Mouse (Mus musculus): ENCODE results near the gene Il17rd. TPM values are rescaled to one million over a fixed set of nuclear protein-coding genes. Genes with fewer than 3 reads are reported as not detected.

Gene Il17rd
- 2.0 and 2.1 TPM in 2 replicates for polyA plus RNA-seq (2015; fragmentation: Nextera tagmentation; extraction: Ambion mirVana)

DNA sequence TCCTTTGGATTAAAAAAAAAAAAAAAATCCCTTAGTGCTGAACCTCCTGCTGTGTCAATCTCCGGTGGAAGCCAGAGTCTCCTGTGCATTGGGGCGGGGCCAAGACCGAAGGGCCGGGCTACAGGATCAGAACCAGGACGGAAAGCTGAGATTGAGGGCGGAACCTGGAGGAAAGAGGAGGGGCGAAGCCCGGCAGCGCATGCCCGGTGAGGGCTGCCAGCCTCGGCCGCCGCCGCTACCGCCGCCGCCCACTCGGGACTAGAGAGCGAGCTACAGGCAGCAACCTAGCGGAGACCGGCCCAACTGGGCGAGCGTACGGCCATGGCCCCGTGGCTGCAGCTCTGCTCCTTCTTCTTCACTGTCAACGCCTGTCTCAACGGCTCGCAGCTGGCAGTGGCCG is at the start of gene Il17rd:
Gene Il17rd, plus strand, starts transcription at position 159 of the 400 bp plus-strand sequence.
- H3K4me1 ChIP-seq (replicated peaks) = peaks cover 31% of the 10 kb centered on the region
- H3K27ac ChIP-seq (replicated peaks) = no peak within 1 kb of the TSS; the same call in 1 of the 2 replicates
- peaks cover 25% of the 10 kb centered on the region for H3K27me3 ChIP-seq
- H3K4me3 ChIP-seq = peak within 1 kb of the TSS; percentile 67
- under 1% methylated on average over 29 of the region's 29 CpGs for WGBS
- H3K9ac ChIP-seq = peak within 1 kb of the TSS; percentile 76
- peak; percentile 91 for ATAC-seq (ENCODE audit: low read depth)
- peak within 1 kb of the TSS; percentile 97 for H3K4me2 ChIP-seq
- no peaks in the 10 kb centered on the region for H3K36me3 ChIP-seq
- H3K9me3 ChIP-seq = no peaks in the 10 kb centered on the region

DNA sequence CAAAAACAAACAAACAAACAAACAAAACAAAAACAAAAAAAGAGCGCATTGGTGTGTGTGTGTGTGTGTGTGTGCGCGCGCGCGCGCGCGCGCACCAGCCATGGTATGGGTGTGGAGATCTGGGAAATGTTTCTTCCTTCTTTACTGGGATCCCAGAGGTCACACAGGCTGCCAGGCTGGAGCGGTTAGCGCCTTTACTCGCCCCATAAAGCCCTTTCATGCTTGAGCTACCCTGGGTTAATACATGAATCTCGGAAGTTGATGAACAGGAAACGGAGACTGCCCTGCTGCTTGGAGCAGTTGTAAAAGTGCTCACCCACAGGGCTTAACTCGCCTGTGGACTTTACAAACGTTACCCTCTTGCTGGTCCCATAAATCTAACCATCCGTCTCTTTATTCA is 47.1 kb upstream of the Il17rd start:
- no peak for ATAC-seq (ENCODE audit: low read depth)
- Histone ChIP-seq H3K4me2 (no peak overlapping the region; the same call in 1 of the 2 replicates), H3K36me3 (no peaks in the 10 kb centered on the region), H3K9ac (no peak overlapping the region), H3K27ac (replicated peaks) (no peak overlapping the region), H3K4me3 (no peak overlapping the region), H3K4me1 (replicated peaks) (peaks cover 8% of the 10 kb centered on the region), H3K27me3 (no peaks in the 10 kb centered on the region), H3K9me3 (no peaks in the 10 kb centered on the region)
- 45% methylated on average over 18 of the region's 18 CpGs for WGBS

DNA sequence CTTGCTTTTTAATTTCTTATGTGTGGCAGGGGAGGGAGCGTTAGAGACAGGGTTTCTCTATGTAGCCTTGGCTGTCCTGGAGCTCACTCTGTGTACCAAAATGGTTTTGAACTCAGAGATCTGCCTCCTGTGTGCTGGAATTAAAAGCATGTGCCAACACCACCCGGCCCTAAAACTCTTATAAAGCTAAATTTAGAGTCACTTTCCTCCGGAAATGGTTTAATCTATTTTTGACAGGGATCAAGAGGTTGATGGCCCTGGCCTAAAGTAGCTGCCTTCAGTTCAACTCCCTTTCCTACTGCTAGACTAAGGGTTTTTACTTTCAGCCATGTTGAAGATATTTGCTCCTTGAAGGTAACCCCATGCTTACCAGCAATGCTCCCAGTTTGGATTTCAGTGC is 45.3 kb upstream of the Il17rd start:
- 85% methylated on average over 3 of the region's 3 CpGs for WGBS
- H3K27me3 ChIP-seq = no peaks in the 10 kb centered on the region

DNA sequence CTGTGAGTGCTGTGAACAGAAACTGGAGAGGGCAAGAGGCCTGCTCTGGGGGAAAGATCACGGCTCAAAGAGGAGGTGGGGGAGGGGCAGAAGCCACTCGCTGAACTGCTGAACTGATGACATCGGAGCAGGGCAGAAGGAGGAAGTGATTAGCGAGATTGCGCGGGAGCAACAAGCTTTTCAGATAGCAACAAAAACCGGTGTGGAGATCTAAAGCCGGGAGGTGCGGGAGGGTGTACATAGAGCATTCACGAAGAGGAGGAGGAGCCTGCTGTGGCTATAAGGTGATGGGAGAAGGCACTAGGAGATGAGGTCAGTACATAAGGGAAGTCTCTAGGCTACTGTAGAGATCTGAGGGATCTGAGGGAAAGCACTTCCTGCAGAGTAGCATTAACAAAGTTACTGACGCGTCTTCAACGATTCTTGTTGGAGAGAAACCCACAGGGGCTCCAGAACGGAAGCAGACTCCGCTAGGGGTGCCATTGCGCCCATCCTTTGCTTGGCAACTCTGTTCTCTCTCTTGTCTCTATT is 44.5 kb upstream of the Il17rd start, which contains the start of gene Hesx1:
Gene Hesx1, plus strand, starts transcription at position 206 of the 531 bp plus-strand sequence.
- H3K27me3 ChIP-seq = no peaks in the 10 kb centered on the region
- H3K27ac ChIP-seq (replicated peaks) = no peak within 1 kb of the TSS
- H3K9ac ChIP-seq = peak within 1 kb of the TSS; percentile 44; the same call in 1 of the 2 replicates
- WGBS = 9% methylated on average over 16 of the region's 16 CpGs
- peaks cover 8% of the 10 kb centered on the region for H3K4me1 ChIP-seq (replicated peaks)
- ATAC-seq (ENCODE audit: low read depth) = peak; percentile 56; the same call in 1 of the 2 replicates
- no peaks in the 10 kb centered on the region for H3K9me3 ChIP-seq
- peak within 1 kb of the TSS; percentile 33 for H3K4me3 ChIP-seq
- peak within 1 kb of the TSS; percentile 56 for H3K4me2 ChIP-seq
- no peaks in the 10 kb centered on the region for H3K36me3 ChIP-seq

More for the DNA sequence above, 45.3 kb upstream of the Il17rd start:
- Histone ChIP-seq H3K9ac (no peak overlapping the region), H3K4me1 (replicated peaks) (peaks cover 8% of the 10 kb centered on the region), H3K27ac (replicated peaks) (no peak overlapping the region), H3K9me3 (no peaks in the 10 kb centered on the region), H3K4me2 (no peak overlapping the region), H3K36me3 (no peaks in the 10 kb centered on the region), H3K4me3 (no peak overlapping the region)
- ATAC-seq (ENCODE audit: low read depth) = no peak

DNA sequence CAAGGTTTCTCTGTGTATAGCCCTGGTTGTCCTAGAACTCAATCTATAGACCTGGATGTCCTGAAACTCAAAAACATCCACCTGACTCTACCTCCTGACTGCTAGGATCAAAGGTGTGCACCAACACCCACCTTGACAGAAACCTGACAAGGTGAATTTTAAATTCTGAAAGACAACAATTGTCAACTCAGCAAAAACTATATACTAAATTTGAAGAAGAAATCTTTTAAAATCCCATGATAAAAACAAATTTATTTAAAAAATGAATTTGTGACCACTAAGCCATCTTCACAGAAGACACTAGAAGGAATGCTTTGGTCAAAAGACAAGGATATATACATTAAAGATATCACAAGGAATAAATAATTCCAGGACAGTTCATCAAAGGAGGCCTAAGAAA is 42.5 kb upstream of the Il17rd start:
- no peak overlapping the region for H3K9ac ChIP-seq
- peaks cover 10% of the 10 kb centered on the region for H3K27me3 ChIP-seq
- no peak overlapping the region for H3K27ac ChIP-seq (replicated peaks)
- no peaks in the 10 kb centered on the region for H3K36me3 ChIP-seq
- no peak for ATAC-seq (ENCODE audit: low read depth)
- no peaks in the 10 kb centered on the region for H3K9me3 ChIP-seq
- peaks cover 8% of the 10 kb centered on the region for H3K4me1 ChIP-seq (replicated peaks)
- H3K4me2 ChIP-seq = no peak overlapping the region
- no peak overlapping the region for H3K4me3 ChIP-seq

DNA sequence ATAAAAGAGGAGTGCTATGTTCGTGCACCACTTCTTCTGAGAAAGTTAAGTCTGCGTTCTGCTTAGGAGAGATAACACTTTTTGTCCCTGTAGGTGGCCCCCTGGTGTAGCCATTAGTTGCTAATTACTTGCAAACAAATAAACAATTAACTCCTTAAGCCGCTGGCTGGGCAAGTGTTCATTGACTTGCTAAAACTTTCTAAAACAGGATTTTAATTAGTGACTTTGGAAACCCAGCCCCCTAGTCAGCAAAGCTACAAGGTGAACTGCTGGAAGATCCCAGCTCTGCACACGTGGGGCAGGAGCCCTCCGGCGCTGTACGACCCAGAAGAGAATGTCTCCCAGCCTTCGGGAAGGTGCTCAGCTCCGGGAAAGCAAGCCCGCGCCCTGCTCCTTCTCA is 38.4 kb upstream of the Il17rd start:
- H3K4me3 ChIP-seq = no peak overlapping the region
- H3K27me3 ChIP-seq = peaks cover 14% of the 10 kb centered on the region
- H3K4me1 ChIP-seq (replicated peaks) = no peaks in the 10 kb centered on the region
- H3K9ac ChIP-seq = no peak overlapping the region
- no peak overlapping the region for H3K27ac ChIP-seq (replicated peaks)
- H3K36me3 ChIP-seq = no peaks in the 10 kb centered on the region
- ATAC-seq (ENCODE audit: low read depth) = no peak
- WGBS = 4% methylated on average over 11 of the region's 11 CpGs
- H3K9me3 ChIP-seq = no peaks in the 10 kb centered on the region
- no peak overlapping the region for H3K4me2 ChIP-seq

DNA sequence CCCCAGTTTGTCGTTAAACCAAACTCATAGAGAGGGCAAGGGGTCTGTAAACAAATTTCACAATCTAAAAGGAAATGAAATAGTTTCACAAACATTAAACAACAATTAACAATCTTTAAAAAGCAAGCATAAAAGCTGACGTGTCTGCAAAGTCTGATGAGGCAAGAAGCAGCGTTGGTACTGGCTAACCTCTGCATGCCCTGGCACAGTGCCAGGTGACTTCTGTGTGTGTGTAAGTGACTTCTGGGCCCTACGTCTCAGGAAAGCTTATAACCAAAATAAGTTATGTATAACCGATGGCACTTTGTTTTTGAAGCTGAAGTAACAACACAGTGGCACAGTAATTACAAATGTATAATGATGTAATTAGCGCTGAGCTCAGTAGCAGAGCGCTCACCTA is 33.8 kb upstream of the Il17rd start:
- 78% methylated on average over 7 of the region's 7 CpGs for WGBS

DNA sequence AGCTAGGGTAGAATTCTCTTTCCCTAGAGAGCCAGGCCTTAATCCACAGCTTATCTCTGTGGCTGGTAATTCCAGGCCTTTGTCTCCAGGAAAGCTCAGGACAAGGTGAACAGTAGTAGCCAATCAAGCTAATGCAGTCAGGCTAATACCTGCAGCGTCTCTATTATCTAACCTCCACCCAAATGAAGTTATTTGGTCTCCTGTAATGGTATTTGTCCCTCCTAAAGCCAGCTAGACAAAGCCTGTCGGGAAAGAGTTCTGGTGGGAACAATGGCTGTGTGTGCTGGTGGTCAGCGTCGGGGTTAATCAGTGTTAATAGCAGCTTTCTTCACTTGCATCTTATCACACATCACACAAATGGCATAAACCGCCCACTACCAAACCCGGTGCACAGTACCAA is 32.8 kb upstream of the Il17rd start:
- no peaks in the 10 kb centered on the region for H3K36me3 ChIP-seq
- ATAC-seq (ENCODE audit: low read depth) = no peak
- no peak overlapping the region for H3K4me2 ChIP-seq
- no peak overlapping the region for H3K27ac ChIP-seq (replicated peaks)
- WGBS = 37% methylated on average over 6 of the region's 6 CpGs
- no peaks in the 10 kb centered on the region for H3K4me1 ChIP-seq (replicated peaks)
- H3K4me3 ChIP-seq = no peak overlapping the region
- 0 out of 2 replicates have a peak, but pooled peaks cover 8% of the 10 kb centered on the region for H3K27me3 ChIP-seq
- no peak overlapping the region for H3K9ac ChIP-seq
- H3K9me3 ChIP-seq = no peaks in the 10 kb centered on the region

More for the DNA sequence above, 33.8 kb upstream of the Il17rd start:
- Histone ChIP-seq H3K27ac (replicated peaks) (no peak overlapping the region), H3K9ac (no peak overlapping the region), H3K27me3 (peaks cover 14% of the 10 kb centered on the region), H3K4me1 (replicated peaks) (no peaks in the 10 kb centered on the region), H3K9me3 (no peaks in the 10 kb centered on the region), H3K4me2 (no peak overlapping the region), H3K4me3 (no peak overlapping the region), H3K36me3 (no peaks in the 10 kb centered on the region)
- ATAC-seq (ENCODE audit: low read depth) = no peak

DNA sequence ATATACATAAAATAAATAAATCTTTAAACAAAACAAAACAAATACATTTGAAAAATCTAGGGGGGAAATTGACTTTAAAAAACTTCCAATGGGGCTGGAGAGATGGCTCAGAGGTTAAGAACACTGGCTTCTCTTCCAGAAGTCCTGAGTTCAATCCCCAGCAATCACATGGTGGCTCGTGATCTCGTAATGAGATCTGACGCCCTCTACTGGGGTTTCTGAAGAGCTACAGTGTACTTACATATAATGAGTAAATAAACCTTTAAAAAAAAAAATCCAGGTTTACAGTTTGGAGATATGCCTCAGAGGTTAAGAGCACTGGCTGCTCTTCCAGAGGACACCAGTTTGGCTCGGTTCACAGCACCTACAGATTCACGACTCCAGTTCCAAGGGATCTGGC is 27.2 kb upstream of the Il17rd start:
- no peaks in the 10 kb centered on the region for H3K4me1 ChIP-seq (replicated peaks)
- H3K27ac ChIP-seq (replicated peaks) = no peak overlapping the region
- no peak overlapping the region for H3K4me3 ChIP-seq
- H3K27me3 ChIP-seq = no peaks in the 10 kb centered on the region
- ATAC-seq (ENCODE audit: low read depth) = no peak
- H3K9me3 ChIP-seq = no peaks in the 10 kb centered on the region
- no peak overlapping the region for H3K4me2 ChIP-seq
- 79% methylated on average over 5 of the region's 5 CpGs for WGBS
- no peak overlapping the region for H3K9ac ChIP-seq
- no peaks in the 10 kb centered on the region for H3K36me3 ChIP-seq

DNA sequence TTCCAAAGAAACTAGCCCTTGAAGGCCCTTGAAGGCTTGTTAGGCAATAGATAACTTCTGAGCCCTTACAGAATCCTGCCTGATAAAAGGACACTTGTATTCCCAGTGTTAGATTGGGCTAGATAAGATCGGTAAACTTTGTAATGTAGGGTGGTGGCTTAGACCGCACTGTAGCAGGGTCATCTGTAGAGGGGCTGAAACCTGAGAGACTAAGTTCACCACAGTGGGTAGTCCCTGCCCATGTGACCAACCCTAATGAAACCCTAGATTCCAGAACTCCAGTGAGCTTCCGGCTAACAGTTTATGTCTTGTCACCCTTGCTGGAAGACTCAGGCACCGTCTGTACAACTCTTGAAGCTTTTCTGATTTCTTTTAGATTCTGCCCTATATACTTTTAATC is 25.1 kb upstream of the Il17rd start:
- Histone ChIP-seq H3K27me3 (no peaks in the 10 kb centered on the region), H3K9ac (no peak overlapping the region), H3K4me1 (replicated peaks) (no peaks in the 10 kb centered on the region), H3K9me3 (no peaks in the 10 kb centered on the region), H3K27ac (replicated peaks) (no peak overlapping the region), H3K4me2 (no peak overlapping the region), H3K4me3 (no peak overlapping the region), H3K36me3 (no peaks in the 10 kb centered on the region)
- WGBS = 73% methylated on average over 4 of the region's 4 CpGs
- ATAC-seq (ENCODE audit: low read depth) = no peak

DNA sequence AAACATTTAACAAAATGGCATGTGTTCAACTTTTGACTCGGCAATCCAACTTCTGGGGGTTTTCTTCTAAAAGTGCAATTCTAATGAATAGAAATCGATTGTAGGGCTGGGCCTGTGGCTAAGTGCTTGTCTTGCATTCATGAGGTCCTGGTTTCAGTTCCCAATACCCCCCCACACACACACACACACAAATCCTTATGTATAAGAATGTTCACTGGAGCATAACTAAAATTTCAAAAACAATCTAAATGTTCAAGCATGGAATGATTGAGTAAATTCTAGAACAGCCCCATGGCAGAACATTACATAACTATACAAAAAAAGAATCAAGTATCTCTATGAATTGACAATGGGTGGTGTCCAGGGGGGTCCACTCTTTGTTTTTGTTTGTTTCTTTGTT is 20.8 kb upstream of the Il17rd start:
- Histone ChIP-seq H3K4me1 (replicated peaks) (no peaks in the 10 kb centered on the region), H3K4me3 (no peak overlapping the region), H3K4me2 (no peak overlapping the region), H3K27me3 (no peaks in the 10 kb centered on the region), H3K9me3 (no peaks in the 10 kb centered on the region), H3K36me3 (no peaks in the 10 kb centered on the region), H3K27ac (replicated peaks) (no peak overlapping the region), H3K9ac (no peak overlapping the region)
- no peak for ATAC-seq (ENCODE audit: low read depth)
- WGBS = 95% methylated on average over 2 of the region's 2 CpGs

DNA sequence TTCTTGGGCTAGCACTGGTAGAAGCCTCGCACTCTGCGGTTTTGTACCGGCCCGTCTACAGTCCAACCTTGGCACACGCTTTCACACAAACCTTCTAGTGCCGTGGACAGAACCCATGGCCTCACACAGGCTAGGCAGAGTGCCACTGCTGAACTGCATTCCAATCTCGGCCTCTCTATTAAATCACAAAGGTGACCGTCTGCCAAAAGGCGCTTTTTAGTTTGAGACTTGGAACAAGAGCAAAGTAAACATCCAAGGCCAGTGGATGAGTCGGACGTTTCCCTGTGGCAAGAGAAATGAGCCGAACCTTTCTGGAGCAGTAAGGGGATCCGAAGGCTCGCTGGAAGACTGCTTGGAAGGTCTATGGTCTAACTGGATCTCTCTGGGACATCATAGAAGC is 18.9 kb upstream of the Il17rd start:
- Histone ChIP-seq H3K9ac (no peak overlapping the region), H3K4me2 (no peak overlapping the region), H3K36me3 (no peaks in the 10 kb centered on the region), H3K27ac (replicated peaks) (no peak overlapping the region), H3K4me1 (replicated peaks) (no peaks in the 10 kb centered on the region), H3K9me3 (no peaks in the 10 kb centered on the region), H3K27me3 (no peaks in the 10 kb centered on the region), H3K4me3 (no peak overlapping the region)
- no peak for ATAC-seq (ENCODE audit: low read depth)
- 89% methylated on average over 14 of the region's 14 CpGs for WGBS

DNA sequence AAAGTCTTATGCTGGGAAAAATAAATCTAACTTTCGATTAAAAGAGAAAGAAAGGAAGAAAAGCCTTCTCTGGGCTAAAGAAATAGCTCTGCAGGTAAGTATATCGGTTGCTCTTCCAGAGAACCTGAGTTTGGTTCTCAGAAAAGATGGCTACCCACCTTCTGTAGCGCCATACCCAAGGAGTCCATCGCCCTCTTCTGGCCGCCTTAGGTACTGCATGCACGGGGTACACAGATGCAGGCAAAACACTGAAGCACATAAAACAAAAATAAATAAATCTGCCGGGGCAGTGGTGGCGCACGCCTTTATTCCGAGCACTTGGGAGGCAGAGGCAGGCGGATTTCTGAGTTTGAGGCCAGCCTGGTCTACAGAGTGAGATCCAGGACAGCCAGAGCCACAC is 15.9 kb upstream of the Il17rd start:
- no peaks in the 10 kb centered on the region for H3K9me3 ChIP-seq
- no peaks in the 10 kb centered on the region for H3K36me3 ChIP-seq
- H3K27me3 ChIP-seq = no peaks in the 10 kb centered on the region
- H3K9ac ChIP-seq = no peak overlapping the region
- no peak for ATAC-seq (ENCODE audit: low read depth)
- no peak overlapping the region for H3K4me3 ChIP-seq
- H3K27ac ChIP-seq (replicated peaks) = no peak overlapping the region
- H3K4me2 ChIP-seq = no peak overlapping the region
- no peaks in the 10 kb centered on the region for H3K4me1 ChIP-seq (replicated peaks)
- WGBS = 46% methylated on average over 11 of the region's 11 CpGs
